Mouse (Mus musculus) forebrain, embryonic 16.5 days (tissue): ENCODE data around the gene Spast. TPM values are rescaled to one million over a fixed set of nuclear protein-coding genes. Genes with fewer than 3 reads are reported as not detected.

ENCODE experiments used
- ATAC-seq: fragments of 200-750 bp; cut with Nextera tagmentation; 2 replicates; pipeline ENCODE4 v1.8.0; 2017; ENCODE audit warnings: mild to moderate bottlenecking, moderate library complexity
- H3K27ac ChIP-seq: fragments of 300-500 bp; sonication (generic); 2 replicates; pipeline ENCODE4 v1.5.1; 2014; ENCODE audit warnings: low read length, control low read depth
- H3K27me3 ChIP-seq: fragments of 300-500 bp; sonication (generic); replicated peaks from 2 replicates; pipeline ENCODE4 v1.6.1; 2014; ENCODE audit warnings: low read length; ENCODE audit not compliant: control insufficient read depth, insufficient read depth
- H3K36me3 ChIP-seq: fragments of 300-500 bp; sonication (generic); 2 replicates; pipeline ENCODE4 v1.6.1; 2014; ENCODE audit not compliant: control insufficient read depth, insufficient read depth
- H3K4me1 ChIP-seq: fragments of 300-500 bp; sonication (generic); replicated peaks from 2 replicates; pipeline ENCODE4 v1.6.1; 2014; ENCODE audit warnings: low read length; ENCODE audit not compliant: control insufficient read depth, insufficient read depth
- H3K4me2 ChIP-seq: fragments of 300-500 bp; sonication (generic); 2 replicates; pipeline ENCODE4 v1.6.1; 2014; ENCODE audit warnings: mild to moderate bottlenecking, low read length, control low read depth
- H3K4me3 ChIP-seq: fragments of 300-500 bp; sonication (generic); replicated peaks from 2 replicates; pipeline ENCODE4 v1.5.1; 2014; ENCODE audit warnings: mild to moderate bottlenecking, low read length, control low read depth
- H3K9ac ChIP-seq: fragments of 300-500 bp; sonication (generic); replicated peaks from 2 replicates; pipeline ENCODE4 v1.6.1; 2014; ENCODE audit warnings: low read depth, low read length, control low read depth
- H3K9me3 ChIP-seq: fragments of 300-500 bp; sonication (generic); 2 replicates; pipeline ENCODE4 v1.6.1; 2016; ENCODE audit warnings: low read length; ENCODE audit not compliant: control insufficient read depth
- WGBS: fragments of 180-500 bp; shearing (Covaris S2); extraction: QIAGEN DNeasy Blood & Tissue Kit; methylation state at CpG from one replicate; pipeline ENCODE4 v1.1.7; 2014; 5-methylcytosine and 5-hydroxymethylcytosine counted together
- polyA plus RNA-seq: library from polyadenylated mRNA; unstranded; fragments of >200 nt; fragmentation: Nextera tagmentation; extraction: Ambion mirVana; gene quantifications from 2 replicates; pipeline ENCODE4 v1.2.1, GENCODE M21; 2015

Gene Spast
- polyA plus RNA-seq, 1 experiment from 2014 or later: 28.3 TPM

DNA sequence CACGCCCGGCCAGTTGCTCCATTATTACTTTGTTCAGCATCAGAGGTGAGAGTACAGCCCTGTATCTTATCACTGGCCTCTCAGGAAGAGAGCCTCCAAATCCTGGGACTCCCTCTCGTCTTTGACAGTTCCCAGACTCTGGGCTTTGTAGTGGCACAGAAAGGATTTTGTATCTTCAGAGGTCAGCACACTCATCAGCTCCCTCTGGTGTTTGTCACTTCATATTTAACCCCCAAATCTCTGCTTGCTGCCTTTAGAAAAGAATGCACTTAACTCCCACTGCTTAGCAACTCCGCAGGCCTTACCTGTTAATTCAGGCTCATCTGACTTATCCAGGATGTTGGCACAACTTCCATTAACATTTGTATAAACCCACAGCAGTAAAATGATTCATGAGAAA lies 70.9 kb downstream of the Spast start:
- Histone ChIP-seq H3K4me3 (no peak overlapping the region), H3K4me2 (no peak overlapping the region), H3K9me3 (no peaks in the 10 kb centered on the region), H3K27ac (no peak overlapping the region), H3K4me1 (no peaks in the 10 kb centered on the region), H3K36me3 (peaks cover 20% of the 10 kb centered on the region), H3K27me3 (no peaks in the 10 kb centered on the region), H3K9ac (no peak overlapping the region)
- 70% methylated on average over 4 of the region's 4 CpGs for WGBS
- no peak for ATAC-seq

GRCm38 (mm10) chr17:74413324-74413723 lies 74.5 kb downstream of the Spast start:
- no peak overlapping the region for H3K4me3 ChIP-seq
- H3K27me3 ChIP-seq: no peaks in the 10 kb centered on the region
- H3K27ac ChIP-seq: no peak overlapping the region
- no peaks in the 10 kb centered on the region for H3K4me1 ChIP-seq
- no peak overlapping the region for H3K9ac ChIP-seq
- 87% methylated on average over 8 of the region's 8 CpGs for WGBS
- ATAC-seq: no peak
- H3K36me3 ChIP-seq: peaks cover 23% of the 10 kb centered on the region
- no peaks in the 10 kb centered on the region for H3K9me3 ChIP-seq
- H3K4me2 ChIP-seq: no peak overlapping the region

GRCm38 (mm10) chr17:74414671-74415070 lies 75.9 kb downstream of the Spast start:
- no peaks in the 10 kb centered on the region for H3K4me1 ChIP-seq
- H3K9me3 ChIP-seq: no peaks in the 10 kb centered on the region
- WGBS: 77% methylated on average over 1 of the region's 1 CpGs
- no peak overlapping the region for H3K4me3 ChIP-seq
- H3K9ac ChIP-seq: no peak overlapping the region
- H3K27ac ChIP-seq: no peak overlapping the region
- H3K4me2 ChIP-seq: no peak overlapping the region
- no peaks in the 10 kb centered on the region for H3K27me3 ChIP-seq
- H3K36me3 ChIP-seq: peaks cover 28% of the 10 kb centered on the region
- no peak for ATAC-seq

GRCm38 (mm10) chr17:74416841-74417360 lies 78.1 kb downstream of the Spast start:
- Histone ChIP-seq H3K9ac (no peak overlapping the region), H3K4me3 (no peak overlapping the region), H3K27ac (no peak overlapping the region), H3K4me1 (no peaks in the 10 kb centered on the region), H3K27me3 (no peaks in the 10 kb centered on the region), H3K4me2 (no peak overlapping the region), H3K9me3 (no peaks in the 10 kb centered on the region), H3K36me3 (peaks cover 23% of the 10 kb centered on the region)
- 91% methylated on average over 8 of the region's 8 CpGs for WGBS
- ATAC-seq: no peak

DNA sequence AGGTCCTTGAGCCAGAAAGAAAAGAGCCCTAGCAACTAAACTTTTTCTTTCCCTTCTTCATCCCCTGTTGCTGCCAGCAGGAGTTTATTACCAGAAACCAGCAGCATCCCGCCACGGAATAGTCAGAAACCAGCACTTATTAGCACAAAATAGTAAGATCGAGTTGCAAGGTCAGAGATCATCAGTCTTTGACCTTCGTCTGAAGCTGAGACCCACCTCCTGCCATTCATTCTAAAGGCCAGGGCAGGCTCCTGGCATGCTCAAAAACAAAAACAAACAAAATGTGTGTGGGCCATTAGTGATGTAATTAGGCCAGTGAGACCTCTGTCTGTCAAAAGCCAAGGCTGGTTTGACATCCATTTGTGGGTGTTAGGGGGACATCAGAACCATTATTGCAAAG lies 79.4 kb downstream of the Spast start:
- 51% methylated on average over 4 of the region's 4 CpGs for WGBS
- Histone ChIP-seq H3K36me3 (peaks cover 25% of the 10 kb centered on the region), H3K4me1 (no peaks in the 10 kb centered on the region), H3K27me3 (no peaks in the 10 kb centered on the region), H3K4me3 (no peak overlapping the region), H3K9ac (no peak overlapping the region), H3K4me2 (no peak overlapping the region), H3K27ac (no peak overlapping the region), H3K9me3 (no peaks in the 10 kb centered on the region)
- ATAC-seq: no peak

GRCm38 (mm10) chr17:74420656-74421055 lies 81.9 kb downstream of the Spast start:
- H3K36me3 ChIP-seq: peaks cover 27% of the 10 kb centered on the region
- no peak overlapping the region for H3K4me3 ChIP-seq
- no peaks in the 10 kb centered on the region for H3K9me3 ChIP-seq
- H3K4me2 ChIP-seq: no peak overlapping the region
- no peak overlapping the region for H3K9ac ChIP-seq
- H3K4me1 ChIP-seq: 0 out of 2 replicates have a peak, but pooled peaks cover 5% of the 10 kb centered on the region
- H3K27me3 ChIP-seq: no peaks in the 10 kb centered on the region
- WGBS: 63% methylated on average over 2 of the region's 2 CpGs
- no peak overlapping the region for H3K27ac ChIP-seq
- ATAC-seq: no peak

- peak; percentile 78 for ATAC-seq
These were observed 85.7 kb downstream of the Spast start for GRCm38 (mm10) chr17:74424401-74425005.

DNA sequence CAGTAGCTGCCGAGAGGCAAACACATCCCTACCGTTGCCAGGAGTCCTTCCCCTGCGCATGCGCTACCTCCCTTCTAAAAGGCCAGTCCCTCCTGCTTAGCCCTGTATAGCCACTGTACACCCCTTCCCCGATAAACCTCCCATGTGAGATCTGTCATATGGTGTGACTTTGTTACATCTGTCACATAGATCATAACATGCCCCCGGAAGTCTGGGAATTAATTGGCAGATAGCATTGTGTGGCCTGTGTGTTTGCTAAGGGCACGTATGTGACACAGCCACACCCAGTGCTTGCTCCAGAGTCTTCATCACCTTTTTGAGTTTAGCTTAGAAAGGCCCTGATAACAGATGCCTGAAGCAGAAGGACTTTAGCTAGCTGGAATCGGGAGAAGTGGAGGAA lies 91.3 kb downstream of the Spast start:
- H3K27ac ChIP-seq: no peak overlapping the region
- no peak overlapping the region for H3K4me2 ChIP-seq
- WGBS: 87% methylated on average over 8 of the region's 8 CpGs
- no peaks in the 10 kb centered on the region for H3K27me3 ChIP-seq
- H3K4me3 ChIP-seq: no peak overlapping the region
- no peaks in the 10 kb centered on the region for H3K9me3 ChIP-seq
- no peaks in the 10 kb centered on the region for H3K4me1 ChIP-seq
- H3K36me3 ChIP-seq: peaks cover 5% of the 10 kb centered on the region
- ATAC-seq: no peak
- H3K9ac ChIP-seq: no peak overlapping the region

More at GRCm38 (mm10) chr17:74424401-74425005, 85.7 kb downstream of the Spast start:
- H3K36me3 ChIP-seq: peaks cover 20% of the 10 kb centered on the region
- WGBS: 64% methylated on average over 12 of the region's 12 CpGs
- H3K4me3 ChIP-seq: no peak overlapping the region
- H3K9ac ChIP-seq: no peak overlapping the region
- H3K27me3 ChIP-seq: no peaks in the 10 kb centered on the region
- no peak overlapping the region for H3K4me2 ChIP-seq
- no peaks in the 10 kb centered on the region for H3K9me3 ChIP-seq
- H3K27ac ChIP-seq: no peak overlapping the region
- H3K4me1 ChIP-seq: 0 out of 2 replicates have a peak, but pooled peaks cover 5% of the 10 kb centered on the region

DNA sequence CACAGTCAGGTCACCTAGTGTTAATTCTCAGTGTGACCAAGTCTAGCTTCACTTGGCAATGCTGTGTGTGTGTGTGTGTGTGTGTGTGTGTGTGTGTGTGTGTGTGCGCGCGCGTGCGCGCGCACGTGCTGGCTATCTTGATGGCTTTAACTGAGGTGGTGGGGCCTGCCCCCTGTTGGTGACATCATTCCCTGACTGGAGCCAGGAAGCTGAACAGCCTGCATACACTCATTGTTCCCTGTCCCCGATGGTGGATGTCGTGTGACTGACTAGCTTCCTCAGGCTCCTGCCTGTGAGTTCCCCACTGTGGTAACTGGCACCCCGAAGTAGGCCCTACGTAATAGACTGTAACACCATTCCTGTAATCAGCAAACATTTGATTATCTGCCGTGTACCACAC lies 92.7 kb downstream of the Spast start:
- ATAC-seq: no peak
- 64% methylated on average over 13 of the region's 13 CpGs for WGBS

DNA sequence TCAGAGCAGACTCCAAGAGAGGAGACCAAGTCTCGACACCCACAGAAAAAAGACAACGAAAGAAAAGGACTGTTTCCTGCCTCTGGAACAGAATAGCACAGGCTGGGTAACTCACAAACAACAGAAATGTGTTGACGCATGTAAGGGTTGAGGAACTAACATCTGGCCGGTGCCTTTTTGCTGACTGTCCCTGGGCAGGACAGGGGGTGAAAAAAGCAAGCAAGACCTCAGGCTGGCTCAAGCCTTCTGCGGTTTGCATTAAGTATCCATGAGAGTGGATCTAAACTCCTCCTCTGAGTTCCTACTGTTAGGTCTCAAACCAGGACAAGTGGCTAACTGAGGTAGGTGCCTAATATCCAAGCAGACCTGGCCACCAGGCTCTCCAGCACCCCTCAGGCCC lies 93.8 kb downstream of the Spast start:
- Histone ChIP-seq H3K4me3 (no peak overlapping the region), H3K4me2 (no peak overlapping the region), H3K27ac (no peak overlapping the region), H3K9ac (no peak overlapping the region), H3K27me3 (no peaks in the 10 kb centered on the region), H3K4me1 (no peaks in the 10 kb centered on the region), H3K36me3 (no peaks in the 10 kb centered on the region), H3K9me3 (no peaks in the 10 kb centered on the region)
- 87% methylated on average over 5 of the region's 5 CpGs for WGBS
- no peak for ATAC-seq

More for the DNA sequence above, 92.7 kb downstream of the Spast start:
- H3K4me1 ChIP-seq: no peaks in the 10 kb centered on the region
- no peak overlapping the region for H3K27ac ChIP-seq
- no peaks in the 10 kb centered on the region for H3K27me3 ChIP-seq
- H3K4me2 ChIP-seq: no peak overlapping the region
- H3K9ac ChIP-seq: no peak overlapping the region
- H3K36me3 ChIP-seq: peaks cover 5% of the 10 kb centered on the region
- H3K4me3 ChIP-seq: no peak overlapping the region
- H3K9me3 ChIP-seq: no peaks in the 10 kb centered on the region
